Mouse (Mus musculus) small intestine, adult 2 months (tissue): ENCODE data around the gene Slc46a1.

Source experiments
- CTCF ChIP-seq: fragments of 200-500 bp; IDR thresholded peaks from 2 replicates; pipeline ENCODE4 v1.5.1; 2012; ENCODE audit warnings: low read depth, mild to moderate bottlenecking, control low read depth, inconsistent platforms, low read length, moderate library complexity, mixed read lengths; ENCODE audit not compliant: insufficient replicate concordance, insufficient read length; ENCODE audit errors: extremely low read depth
- POLR2A ChIP-seq: fragments of 200-500 bp; IDR thresholded peaks from 2 replicates; pipeline ENCODE4 v1.6.1; 2012; ENCODE audit warnings: low read depth, mild to moderate bottlenecking, control low read depth, inconsistent platforms, low read length, moderate library complexity

GRCm38 (mm10) chr11:78455308-78455707 is 10.2 kb upstream of the Slc46a1 start:
- TF ChIP-seq CTCF (peak; percentile 38; the same call in 1 of the 2 replicates), POLR2A (no peak)
